Mouse (Mus musculus) liver, postnatal 0 days (tissue): ENCODE measurements around the gene Snx15. TPM values are rescaled to one million over a fixed set of nuclear protein-coding genes. Genes with fewer than 3 reads are reported as not detected.

Experiments
- ATAC-seq: fragments of 200-750 bp; cut with Nextera tagmentation; 2 replicates; pipeline ENCODE4 v1.8.0; 2017; ENCODE audit warnings: mild to moderate bottlenecking, moderate library complexity
- DNase-seq: peaks from one replicate; pipeline ENCODE4 v3.0.0-alpha.2; 2016
- H3K27ac ChIP-seq: fragments of 300-500 bp; sonication (generic); 2 replicates; pipeline ENCODE4 v1.5.1; 2014; ENCODE audit warnings: antibody characterized with exemption, moderate library complexity, mild to moderate bottlenecking, low read depth
- H3K27me3 ChIP-seq: fragments of 300-500 bp; sonication (generic); 2 replicates; pipeline ENCODE4 v1.6.1; 2014; ENCODE audit warnings: low read length, control low read depth, mixed read lengths; ENCODE audit not compliant: insufficient read depth
- H3K36me3 ChIP-seq: fragments of 300-500 bp; sonication (generic); replicated peaks from 2 replicates; pipeline ENCODE4 v1.6.1; 2014; ENCODE audit warnings: mild to moderate bottlenecking, control low read depth, low read length, moderate library complexity, mixed read lengths; ENCODE audit not compliant: insufficient read depth
- H3K4me1 ChIP-seq: fragments of 300-500 bp; sonication (generic); 2 replicates; pipeline ENCODE4 v1.6.1; 2014; ENCODE audit warnings: antibody characterized with exemption, mild to moderate bottlenecking, control low read depth; ENCODE audit not compliant: insufficient read depth
- H3K4me2 ChIP-seq: fragments of 300-500 bp; sonication (generic); 2 replicates; pipeline ENCODE4 v1.6.1; 2014; ENCODE audit warnings: low read depth, mild to moderate bottlenecking, low read length, moderate library complexity, mixed read lengths
- H3K4me3 ChIP-seq: fragments of 300-500 bp; sonication (generic); 2 replicates; pipeline ENCODE4 v1.5.1; 2014; ENCODE audit warnings: low read depth, low read length
- H3K9ac ChIP-seq: fragments of 300-500 bp; sonication (generic); replicated peaks from 2 replicates; pipeline ENCODE4 v1.6.1; 2014; ENCODE audit warnings: mild to moderate bottlenecking, moderate library complexity
- H3K9me3 ChIP-seq: fragments of 300-500 bp; sonication (generic); 2 replicates; pipeline ENCODE4 v1.6.1; 2016; ENCODE audit warnings: mild to moderate bottlenecking, control low read depth, low read length, mixed read lengths
- CTCF ChIP-seq: sonication (generic); IDR thresholded peaks from 2 replicates; pipeline ENCODE4 v1.5.1; 2016; ENCODE audit warnings: antibody characterized with exemption, low read depth
- EP300 ChIP-seq: IDR thresholded peaks from 2 replicates; pipeline ENCODE4 v1.6.1; 2016; ENCODE audit warnings: antibody characterized with exemption, low read depth, mild to moderate bottlenecking
- WGBS: fragments of 180-500 bp; shearing (Covaris S2); extraction: QIAGEN DNeasy Blood & Tissue Kit; methylation state at CpG from one replicate; pipeline ENCODE4 v1.1.7; 2014; ENCODE audit not compliant: insufficient replicate concordance; 5-methylcytosine and 5-hydroxymethylcytosine counted together
- polyA plus RNA-seq: library from polyadenylated mRNA; unstranded; fragments of >200 nt; fragmentation: Nextera tagmentation; extraction: Ambion mirVana; gene quantifications from 2 replicates; pipeline ENCODE4 v1.2.1, GENCODE M21; 2015

Snx15 gene
- 38.6 and 41.6 TPM in 2 replicates for polyA plus RNA-seq

- Histone ChIP-seq H3K27ac (peak within 1 kb of the TSS; percentile 90), H3K9me3 (no peaks in the 10 kb centered on the region), H3K4me2 (peak within 1 kb of the TSS; percentile 74), H3K4me1 (peaks cover 22% of the 10 kb centered on the region), H3K9ac (peak within 1 kb of the TSS; percentile 66), H3K27me3 (no peaks in the 10 kb centered on the region), H3K36me3 (no peaks in the 10 kb centered on the region), H3K4me3 (peak within 1 kb of the TSS; percentile 54)
- peak; percentile 96 for DNase-seq
- TF ChIP-seq CTCF (no peak), EP300 (peak; percentile 79)
- peak; percentile 92 for ATAC-seq
- WGBS, result under 1% methylated on average over 32 of the region's 32 CpGs
Observed at GRCm38 (mm10) chr19:6127760-6128341, at the start of gene Snx15. TSS of gene Snx15 (minus strand) at chr19:6128304.

GRCm38 (mm10) chr19:6174771-6175170, 46.7 kb upstream of the Snx15 start:
- ATAC-seq, result no peak
- Histone ChIP-seq H3K4me2 (no peak overlapping the region), H3K4me1 (no peaks in the 10 kb centered on the region), H3K9me3 (no peaks in the 10 kb centered on the region), H3K36me3 (no peaks in the 10 kb centered on the region), H3K4me3 (no peak overlapping the region), H3K9ac (no peak overlapping the region), H3K27me3 (no peaks in the 10 kb centered on the region), H3K27ac (no peak overlapping the region)
- DNase-seq, result no peak
- 42% methylated on average over 4 of the region's 5 CpGs for WGBS
- TF ChIP-seq EP300, result no peak
- no peak for TF ChIP-seq CTCF

- DNase-seq, result no peak
- H3K4me3 ChIP-seq, result no peak overlapping the region
- no peak overlapping the region for H3K9ac ChIP-seq
- no peak overlapping the region for H3K4me2 ChIP-seq
- ATAC-seq, result no peak
- WGBS, result 71% methylated on average over 8 of the region's 8 CpGs
- no peaks in the 10 kb centered on the region for H3K36me3 ChIP-seq
- no peak overlapping the region for H3K27ac ChIP-seq
- no peaks in the 10 kb centered on the region for H3K4me1 ChIP-seq
- H3K9me3 ChIP-seq, result no peaks in the 10 kb centered on the region
- H3K27me3 ChIP-seq, result no peaks in the 10 kb centered on the region
- TF ChIP-seq CTCF, result no peak
- no peak for TF ChIP-seq EP300
Observed at GRCm38 (mm10) chr19:6171215-6171614, 43.1 kb upstream of the Snx15 start.

GRCm38 (mm10) chr19:6166750-6167149, 38.6 kb upstream of the Snx15 start:
- Histone ChIP-seq H3K9ac (no peak overlapping the region), H3K36me3 (no peaks in the 10 kb centered on the region), H3K4me2 (no peak overlapping the region), H3K4me1 (no peaks in the 10 kb centered on the region), H3K27ac (no peak overlapping the region), H3K4me3 (no peak overlapping the region), H3K27me3 (no peaks in the 10 kb centered on the region), H3K9me3 (no peaks in the 10 kb centered on the region)
- WGBS, result 78% methylated on average over 4 of the region's 4 CpGs
- DNase-seq, result no peak
- TF ChIP-seq CTCF (peak; percentile 18; the same call in 1 of the 2 replicates), EP300 (no peak)
- no peak for ATAC-seq

GRCm38 (mm10) chr19:6163872-6164547, 35.9 kb upstream of the Snx15 start:
- no peak overlapping the region for H3K9ac ChIP-seq
- ATAC-seq, result peak; percentile 21; the same call in 1 of the 2 replicates
- no peaks in the 10 kb centered on the region for H3K27me3 ChIP-seq
- no peaks in the 10 kb centered on the region for H3K4me1 ChIP-seq
- H3K9me3 ChIP-seq, result no peaks in the 10 kb centered on the region
- 57% methylated on average over 10 of the region's 10 CpGs for WGBS
- no peak overlapping the region for H3K4me3 ChIP-seq
- peak overlapping the region; percentile 40 for H3K4me2 ChIP-seq
- no peak for TF ChIP-seq CTCF
- TF ChIP-seq EP300, result no peak
- H3K27ac ChIP-seq, result no peak overlapping the region
- peak; percentile 27 for DNase-seq
- no peaks in the 10 kb centered on the region for H3K36me3 ChIP-seq

- ATAC-seq, result peak; percentile 38; the same call in 1 of the 2 replicates
Observed at GRCm38 (mm10) chr19:6157220-6157619, 29.1 kb upstream of the Snx15 start.

More at GRCm38 (mm10) chr19:6157220-6157619, 29.1 kb upstream of the Snx15 start:
- no peaks in the 10 kb centered on the region for H3K9me3 ChIP-seq
- DNase-seq, result no peak
- whole genome bisulfite sequencing, result 37% methylated on average over 6 of the region's 6 CpGs
- H3K4me1 ChIP-seq, result 0 out of 2 replicates have a peak, but pooled peaks cover 6% of the 10 kb centered on the region
- no peaks in the 10 kb centered on the region for H3K27me3 ChIP-seq
- no peak overlapping the region for H3K9ac ChIP-seq
- no peaks in the 10 kb centered on the region for H3K36me3 ChIP-seq
- no peak for TF ChIP-seq CTCF
- TF ChIP-seq EP300, result no peak
- H3K27ac ChIP-seq, result no peak overlapping the region
- H3K4me2 ChIP-seq, result no peak overlapping the region
- no peak overlapping the region for H3K4me3 ChIP-seq
